Mouse (Mus musculus) heart, adult 2 months (tissue): ENCODE data around the gene Got2. TPM values are rescaled to one million over a fixed set of nuclear protein-coding genes. Genes with fewer than 3 reads are reported as not detected.

Source experiments
- DNase-seq, 2 experiments: peaks; one replicate each; pipeline ENCODE4 v3.0.0; 2021
- H3K27ac ChIP-seq: fragments of 200-600 bp; 2 replicates; pipeline ENCODE4 v1.8.1; 2022
- H3K27me3 ChIP-seq: fragments of 200-500 bp; 2 replicates; pipeline ENCODE4 v1.6.1; 2012; ENCODE audit warnings: mild to moderate bottlenecking, low read length, inconsistent platforms, mixed read lengths; ENCODE audit not compliant: control insufficient read depth, insufficient read depth
- H3K36me3 ChIP-seq: fragments of 200-500 bp; 2 replicates; pipeline ENCODE4 v1.6.1; 2012; ENCODE audit warnings: low read length, inconsistent platforms; ENCODE audit not compliant: control insufficient read depth, insufficient read depth
- H3K4me1 ChIP-seq: fragments of 200-500 bp; 2 replicates; pipeline ENCODE4 v1.6.1; 2011; ENCODE audit warnings: low read length; ENCODE audit not compliant: control insufficient read depth, insufficient read depth
- H3K4me3 ChIP-seq: fragments of 200-600 bp; 2 replicates; pipeline ENCODE4 v1.8.1; 2022
- H3K79me2 ChIP-seq: fragments of 200-500 bp; replicated peaks from 2 replicates; pipeline ENCODE4 v1.6.1; 2012; ENCODE audit warnings: mild to moderate bottlenecking, inconsistent platforms, low read length, moderate library complexity, mixed read lengths; ENCODE audit not compliant: control insufficient read depth, insufficient read depth
- H3K9ac ChIP-seq: fragments of 200-500 bp; 2 replicates; pipeline ENCODE4 v1.6.1; 2012; ENCODE audit warnings: low read depth, mild to moderate bottlenecking, control low read depth, inconsistent platforms, low read length, mixed read lengths
- CTCF ChIP-seq: fragments of 200-600 bp; IDR thresholded peaks from 2 replicates; pipeline ENCODE4 v1.8.1; 2022; ENCODE audit warnings: antibody characterized with exemption, mild to moderate bottlenecking, moderate library complexity
- EP300 ChIP-seq: fragments of 200-500 bp; IDR thresholded peaks from 2 replicates; pipeline ENCODE4 v1.6.1; 2011; ENCODE audit warnings: low read depth, low read length, control low read depth; ENCODE audit not compliant: insufficient read depth
- POLR2A ChIP-seq: fragments of 200-500 bp; IDR thresholded peaks from 2 replicates; pipeline ENCODE4 v1.6.1; 2011; ENCODE audit warnings: mild to moderate bottlenecking, low read depth, low read length, control low read depth; ENCODE audit not compliant: insufficient read depth
- WGBS: fragments of 180-500 bp; shearing (Covaris S2); methylation state at CpG from one replicate; pipeline ENCODE4 v1.1.7; 2018; 5-methylcytosine and 5-hydroxymethylcytosine counted together
- intact Hi-C: fragments of 180-260 bp; cut with DNase I; formaldehyde crosslinking; loops from one replicate; pipeline ENCODE4 v1.15.1; 2025
- polyA plus RNA-seq: library from polyadenylated mRNA; depleted of rRNA; stranded (reverse); fragments of >200 nt; gene quantifications from 2 replicates; pipeline ENCODE4 v1.2.3, GENCODE M21; 2012; rRNA removed
- total RNA-seq, 2 experiments: library from RNA; stranded (reverse); gene quantifications; 2 replicates each; pipeline ENCODE4 v1.2.3; 2021

Got2 gene
- total and polyA plus RNA-seq, 3 experiments, result 663 to 774 (median 732) TPM

- no peaks in the 10 kb centered on the region; the same call in 1 of the 2 replicates for H3K4me1 ChIP-seq
- TF ChIP-seq POLR2A (no peak), EP300 (no peak), CTCF (no peak)
- H3K27me3 ChIP-seq, result no peaks in the 10 kb centered on the region
- no peaks in the 10 kb centered on the region for H3K79me2 ChIP-seq
- H3K27ac ChIP-seq, result no peak overlapping the region
- intact Hi-C loops, result no loop called here
- H3K9ac ChIP-seq, result no peak overlapping the region
- H3K36me3 ChIP-seq, result no peaks in the 10 kb centered on the region
- H3K4me3 ChIP-seq, result no peak overlapping the region
- WGBS, result 89% methylated on average over 5 of the region's 5 CpGs
- no peak for DNase-seq
Measured at GRCm38 (mm10) chr8:95822096-95822495, 66.3 kb downstream of the Got2 start.

- Histone ChIP-seq H3K36me3 (no peaks in the 10 kb centered on the region), H3K79me2 (no peaks in the 10 kb centered on the region), H3K9ac (no peak overlapping the region), H3K27me3 (no peaks in the 10 kb centered on the region), H3K27ac (no peak overlapping the region), H3K4me3 (no peak overlapping the region), H3K4me1 (no peaks in the 10 kb centered on the region; the same call in 1 of the 2 replicates)
- intact Hi-C loops, result no loop called here
- TF ChIP-seq POLR2A (no peak), CTCF (no peak), EP300 (no peak)
- WGBS, result 86% methylated on average over 6 of the region's 6 CpGs
- DNase-seq, result no peak
Measured at GRCm38 (mm10) chr8:95821266-95821665, 67.1 kb downstream of the Got2 start.

- WGBS, result 0% methylated on average over 1 of the region's 1 CpGs
- intact Hi-C loops, result no loop called here
- H3K79me2 ChIP-seq, result no peaks in the 10 kb centered on the region
- H3K4me3 ChIP-seq, result no peak overlapping the region
- no peaks in the 10 kb centered on the region for H3K27me3 ChIP-seq
- H3K36me3 ChIP-seq, result no peaks in the 10 kb centered on the region
- no peak for TF ChIP-seq POLR2A
- no peak for TF ChIP-seq CTCF
- 0 out of 2 replicates have a peak, but pooled peaks have one; percentile 19 for TF ChIP-seq EP300
- H3K27ac ChIP-seq, result peak overlapping the region; percentile 51
- H3K9ac ChIP-seq, result no peak overlapping the region
- peak in 1 of 2 experiments; percentile 62 for DNase-seq
- H3K4me1 ChIP-seq, result no peaks in the 10 kb centered on the region; the same call in 1 of the 2 replicates
Measured at GRCm38 (mm10) chr8:95818211-95818610, 70.1 kb downstream of the Got2 start.

DNA sequence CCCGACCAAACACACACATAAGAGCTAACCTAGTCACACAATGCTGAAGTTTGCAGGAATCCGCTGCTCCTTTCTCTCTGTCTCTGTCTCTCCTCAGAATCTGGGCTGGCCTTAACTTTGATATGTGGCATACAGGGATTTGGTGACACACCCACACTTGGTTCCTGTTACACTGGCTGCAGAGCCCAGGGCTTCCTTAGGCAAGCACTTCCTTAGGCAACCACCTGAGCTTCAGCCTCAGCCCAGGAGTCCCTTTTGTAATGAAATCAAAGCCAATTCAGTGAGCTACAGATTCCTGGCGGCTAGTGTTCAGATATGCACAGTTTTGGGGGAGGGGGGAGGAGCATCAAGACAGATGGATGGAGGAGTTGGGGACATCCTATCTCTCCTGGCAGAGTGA, 70.8 kb downstream of the Got2 start:
- TF ChIP-seq EP300 (no peak), POLR2A (no peak), CTCF (no peak)
- no peak for DNase-seq
- intact Hi-C loops, result no loop called here
- Histone ChIP-seq H3K79me2 (no peaks in the 10 kb centered on the region), H3K9ac (0 out of 2 replicates have a peak overlapping the region, but pooled peaks have one; percentile 13), H3K27ac (peak overlapping the region; percentile 51), H3K36me3 (no peaks in the 10 kb centered on the region), H3K27me3 (no peaks in the 10 kb centered on the region), H3K4me3 (no peak overlapping the region), H3K4me1 (no peaks in the 10 kb centered on the region; the same call in 1 of the 2 replicates)
- 69% methylated on average over 3 of the region's 3 CpGs for whole genome bisulfite sequencing

GRCm38 (mm10) chr8:95816044-95816708, 72.2 kb downstream of the Got2 start:
- no peak overlapping the region for H3K4me3 ChIP-seq
- H3K27ac ChIP-seq, result no peak overlapping the region
- no peaks in the 10 kb centered on the region for H3K36me3 ChIP-seq
- no peak for TF ChIP-seq POLR2A
- no peak for TF ChIP-seq EP300
- no peak for TF ChIP-seq CTCF
- no peaks in the 10 kb centered on the region for H3K79me2 ChIP-seq
- H3K4me1 ChIP-seq, result no peaks in the 10 kb centered on the region; the same call in 1 of the 2 replicates
- no peaks in the 10 kb centered on the region for H3K27me3 ChIP-seq
- H3K9ac ChIP-seq, result no peak overlapping the region
- WGBS, result 62% methylated on average over 6 of the region's 6 CpGs
- DNase-seq, result no peak
- intact Hi-C loops, result no loop called here

Other genes starting within 250 kb of the Got2 start
- 100 to 1,000 TPM; 147 to 152 TPM for gene Ndrg4, start 211.6 kb downstream of the Got2 start, total RNA-seq
- gene Ndrg4, start 211.6 kb downstream of the Got2 start, polyA plus RNA-seq, result 370 and 528 TPM in 2 replicates
- 10 to 100 TPM; 14.3 to 15.3 TPM for gene Setd6, start 172.7 kb downstream of the Got2 start, total RNA-seq
- 8.0 and 13.1 TPM in 2 replicates for gene Setd6, start 172.7 kb downstream of the Got2 start, polyA plus RNA-seq
- 100 to 1,000 TPM; 107 to 116 TPM for gene Cnot1, start 81.1 kb downstream of the Got2 start, total RNA-seq
- 51.0 and 86.7 TPM in 2 replicates for gene Cnot1, start 81.1 kb downstream of the Got2 start, polyA plus RNA-seq
- 10 to 100 TPM; 77.6 to 92.9 TPM for gene Sap18b, start 63.2 kb downstream of the Got2 start, total RNA-seq
- 48.8 and 52.2 TPM in 2 replicates for gene Sap18b, start 63.2 kb downstream of the Got2 start, polyA plus RNA-seq
- 10 to 100 TPM; 10.6 to 10.8 TPM for gene Slc38a7, start 35.0 kb downstream of the Got2 start, total RNA-seq
- gene Slc38a7, start 35.0 kb downstream of the Got2 start, polyA plus RNA-seq, result 17.0 and 19.3 TPM in 2 replicates